Mouse (Mus musculus) telencephalon, adult 2 months (tissue): ENCODE results near the gene Olfr177.

Experiments
- DNase-seq: peaks from one replicate; pipeline ENCODE4 v3.0.0-alpha.2; 2011; ENCODE audit warnings: low read depth, low spot score

The Olfr177 gene

GRCm38 (mm10) chr16:58874668-58875067 lies at the start of gene Olfr177:
Gene Olfr177 (minus strand): TSS chr16:58874768.
- no peak for DNase-seq

- DNase-seq: no peak
Observed at GRCm38 (mm10) chr16:58891963-58892362, 17.4 kb upstream of the Olfr177 start, which contains the start of gene Olfr178. Gene Olfr178 (minus strand): TSS chr16:58892063.

- DNase-seq: peak; percentile 51
Observed at GRCm38 (mm10) chr16:58884416-58884815, 9.8 kb upstream of the Olfr177 start.

DNA sequence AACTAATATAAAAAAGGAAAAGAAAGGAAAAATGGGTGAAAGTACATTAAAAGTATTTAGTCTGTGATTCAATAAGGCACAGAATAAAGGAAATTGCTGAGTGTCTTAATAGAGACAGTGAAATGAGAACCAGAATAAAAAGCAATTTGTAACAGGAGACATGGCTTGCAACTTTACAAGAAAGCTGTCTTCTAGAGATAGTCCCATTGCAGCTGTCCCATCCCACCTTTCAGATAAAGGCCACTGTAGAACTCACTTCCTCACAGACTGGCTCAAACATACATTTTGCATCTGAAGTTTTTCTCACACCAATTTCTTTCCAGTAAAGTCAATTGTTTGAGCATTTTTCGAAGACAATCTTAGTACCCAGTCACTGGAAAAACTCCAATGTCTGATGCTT lies 13.1 kb downstream of the Olfr177 start:
- DNase-seq: no peak

DNA sequence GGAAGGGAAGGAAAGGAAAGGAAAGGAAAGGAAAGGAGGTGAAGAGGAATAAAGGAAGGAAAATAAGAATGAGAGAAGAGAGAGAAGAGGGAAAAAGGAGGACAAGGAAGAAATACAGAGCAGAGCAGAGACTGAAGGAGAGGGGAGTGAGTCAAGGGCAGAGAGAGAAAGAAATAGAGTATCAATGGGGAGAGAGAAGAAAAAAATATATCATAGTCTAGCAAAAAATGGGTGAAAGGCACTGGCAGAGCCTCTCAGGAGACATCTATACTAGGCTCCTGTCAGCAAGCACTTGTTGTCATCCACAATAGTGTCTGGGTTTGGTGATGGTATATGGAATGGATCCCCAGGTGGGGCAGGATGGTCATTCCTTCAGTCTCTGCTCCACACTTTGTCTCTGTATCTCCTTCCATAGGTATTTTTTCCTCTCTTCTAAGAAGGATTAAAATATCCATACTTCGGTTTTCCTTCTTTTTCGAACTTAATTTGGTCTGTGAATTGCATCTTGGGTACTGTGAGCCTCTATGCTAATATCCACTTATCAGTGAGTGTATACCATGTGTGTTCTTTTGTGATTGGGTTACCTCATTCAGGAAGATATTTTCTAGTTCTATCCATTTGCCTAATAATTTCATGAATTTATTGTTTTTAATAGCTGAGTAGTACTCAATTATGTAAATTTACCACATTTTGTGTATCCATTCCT lies 14.4 kb downstream of the Olfr177 start:
- no peak for DNase-seq

DNA sequence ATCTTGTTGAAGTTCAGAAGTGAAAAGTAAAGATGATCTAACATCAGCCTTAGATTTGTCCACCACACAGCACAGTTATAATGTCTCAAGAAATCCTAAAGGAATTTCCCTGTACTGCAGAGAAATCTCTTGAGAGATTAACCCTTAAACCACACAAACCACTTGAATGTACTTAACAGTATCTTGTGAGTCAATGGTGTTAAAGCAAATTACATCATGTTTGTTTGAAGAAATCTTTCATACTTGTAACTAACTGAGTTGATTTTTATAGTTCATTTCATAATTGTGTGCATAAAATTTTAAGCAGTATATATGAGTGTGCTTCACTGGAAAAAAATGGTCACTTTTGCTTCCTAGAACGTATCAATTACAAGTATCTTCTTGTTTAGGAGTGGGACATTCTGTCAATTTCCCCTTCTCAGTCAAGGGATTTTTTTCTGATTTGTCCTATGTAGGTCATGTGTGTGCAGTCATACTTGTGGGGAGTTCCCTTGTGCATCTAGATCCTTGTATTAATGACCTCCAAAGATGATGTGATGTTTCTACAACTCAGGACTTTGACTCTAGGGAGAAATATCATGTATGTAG lies 47.7 kb downstream of the Olfr177 start, which contains the start of gene Olfr175-ps1:
TSS of gene Olfr175-ps1 (minus strand) at position 51 of the 588 bp plus-strand sequence.
- no peak for DNase-seq
